Mouse (Mus musculus): Measurements from ENCODE around the gene Fhit. TPM values are rescaled to one million over a fixed set of nuclear protein-coding genes. Genes with fewer than 3 reads are reported as not detected.
"Not testable (repeated sequence)": the region's sequence is repeated elsewhere in the genome, so short reads cannot be mapped to it uniquely, and the experiment has no call there.

Fhit gene
- polyA plus RNA-seq, 1 experiment from 2014 or later: 2.3 TPM

GRCm38 (mm10) chr14:10797595-10797994, 364.2 kb downstream of the Fhit start:
- no peak for ATAC-seq (ENCODE audit: insufficient read depth)
- Histone ChIP-seq H3K36me3 (replicated peaks) (no peaks in the 10 kb centered on the region), H3K4me1 (replicated peaks) (no peaks in the 10 kb centered on the region), H3K4me2 (no peak overlapping the region), H3K9me3 (replicated peaks) (no peaks in the 10 kb centered on the region), H3K9ac (no peak overlapping the region), H3K4me3 (replicated peaks) (no peak overlapping the region), H3K27ac (replicated peaks) (no peak overlapping the region), H3K27me3 (no peaks in the 10 kb centered on the region)
- 34% methylated on average over 1 of the region's 1 CpGs for WGBS (ENCODE audit: insufficient replicate concordance)

- Histone ChIP-seq H3K4me2 (no peak overlapping the region), H3K4me1 (replicated peaks) (no peaks in the 10 kb centered on the region), H3K27ac (replicated peaks) (no peak overlapping the region), H3K27me3 (no peaks in the 10 kb centered on the region), H3K36me3 (replicated peaks) (no peaks in the 10 kb centered on the region), H3K9ac (no peak overlapping the region), H3K4me3 (replicated peaks) (no peak overlapping the region), H3K9me3 (replicated peaks) (no peaks in the 10 kb centered on the region)
- no peak for ATAC-seq (ENCODE audit: insufficient read depth)
- 53% methylated on average over 2 of the region's 2 CpGs for WGBS (ENCODE audit: insufficient replicate concordance)
Observed at GRCm38 (mm10) chr14:10795498-10796075, 366.2 kb downstream of the Fhit start.

- Histone ChIP-seq H3K4me2 (no peak overlapping the region), H3K4me3 (replicated peaks) (no peak overlapping the region), H3K4me1 (replicated peaks) (no peaks in the 10 kb centered on the region), H3K36me3 (replicated peaks) (no peaks in the 10 kb centered on the region), H3K9ac (no peak overlapping the region), H3K27ac (replicated peaks) (no peak overlapping the region), H3K27me3 (no peaks in the 10 kb centered on the region), H3K9me3 (replicated peaks) (no peaks in the 10 kb centered on the region)
- ATAC-seq (ENCODE audit: insufficient read depth): no peak
- WGBS (ENCODE audit: insufficient replicate concordance): 68% methylated on average over 3 of the region's 3 CpGs
Observed at GRCm38 (mm10) chr14:10783929-10784328, 377.9 kb downstream of the Fhit start.

- WGBS (ENCODE audit: insufficient replicate concordance): 27% methylated on average over 2 of the region's 2 CpGs
- H3K4me2 ChIP-seq: no peak overlapping the region
- H3K4me1 ChIP-seq (replicated peaks): no peaks in the 10 kb centered on the region
- no peaks in the 10 kb centered on the region for H3K9me3 ChIP-seq (replicated peaks)
- H3K27ac ChIP-seq (replicated peaks): no peak overlapping the region
- no peaks in the 10 kb centered on the region for H3K27me3 ChIP-seq
- H3K9ac ChIP-seq: no peak overlapping the region
- H3K4me3 ChIP-seq (replicated peaks): no peak overlapping the region
- H3K36me3 ChIP-seq (replicated peaks): no peaks in the 10 kb centered on the region
- ATAC-seq (ENCODE audit: insufficient read depth): no peak
Observed at GRCm38 (mm10) chr14:10778721-10779120, 383.1 kb downstream of the Fhit start.

GRCm38 (mm10) chr14:10754883-10755282, 407.0 kb downstream of the Fhit start:
- not testable (repeated sequence) for H3K4me2 ChIP-seq; H3K9ac ChIP-seq; H3K27ac ChIP-seq (replicated peaks); H3K27me3 ChIP-seq; H3K4me1 ChIP-seq (replicated peaks); ATAC-seq (ENCODE audit: insufficient read depth); H3K9me3 ChIP-seq (replicated peaks); H3K36me3 ChIP-seq (replicated peaks); H3K4me3 ChIP-seq (replicated peaks)
- WGBS (ENCODE audit: insufficient replicate concordance): 58% methylated on average over 1 of the region's 1 CpGs

GRCm38 (mm10) chr14:10738076-10738475, 423.8 kb downstream of the Fhit start:
- H3K27me3 ChIP-seq: no peaks in the 10 kb centered on the region
- no peak overlapping the region for H3K27ac ChIP-seq (replicated peaks)
- H3K4me1 ChIP-seq (replicated peaks): no peaks in the 10 kb centered on the region
- H3K9me3 ChIP-seq (replicated peaks): no peaks in the 10 kb centered on the region
- no peak overlapping the region for H3K4me2 ChIP-seq
- no peak overlapping the region for H3K4me3 ChIP-seq (replicated peaks)
- no peaks in the 10 kb centered on the region for H3K36me3 ChIP-seq (replicated peaks)
- WGBS (ENCODE audit: insufficient replicate concordance): 54% methylated on average over 2 of the region's 2 CpGs
- H3K9ac ChIP-seq: no peak overlapping the region
- no peak for ATAC-seq (ENCODE audit: insufficient read depth)

- Histone ChIP-seq H3K27me3 (no peaks in the 10 kb centered on the region), H3K36me3 (replicated peaks) (no peaks in the 10 kb centered on the region), H3K9ac (no peak overlapping the region), H3K4me1 (replicated peaks) (no peaks in the 10 kb centered on the region), H3K4me2 (no peak overlapping the region), H3K27ac (replicated peaks) (no peak overlapping the region), H3K9me3 (replicated peaks) (no peaks in the 10 kb centered on the region), H3K4me3 (replicated peaks) (no peak overlapping the region)
- ATAC-seq (ENCODE audit: insufficient read depth): no peak
Observed at GRCm38 (mm10) chr14:10722525-10722924, 439.3 kb downstream of the Fhit start.

GRCm38 (mm10) chr14:10712916-10713315, 448.9 kb downstream of the Fhit start:
- no peak for ATAC-seq (ENCODE audit: insufficient read depth)
- Histone ChIP-seq H3K4me3 (replicated peaks) (no peak overlapping the region), H3K36me3 (replicated peaks) (no peaks in the 10 kb centered on the region), H3K9ac (no peak overlapping the region), H3K4me2 (no peak overlapping the region), H3K27ac (replicated peaks) (no peak overlapping the region), H3K4me1 (replicated peaks) (no peaks in the 10 kb centered on the region), H3K27me3 (no peaks in the 10 kb centered on the region), H3K9me3 (replicated peaks) (no peaks in the 10 kb centered on the region)
- 55% methylated on average over 3 of the region's 3 CpGs for WGBS (ENCODE audit: insufficient replicate concordance)

GRCm38 (mm10) chr14:10712522-10712881, 449.3 kb downstream of the Fhit start:
- 73% methylated on average over 7 of the region's 7 CpGs for WGBS (ENCODE audit: insufficient replicate concordance)
- H3K36me3 ChIP-seq (replicated peaks): no peaks in the 10 kb centered on the region
- no peak overlapping the region for H3K27ac ChIP-seq (replicated peaks)
- no peak overlapping the region for H3K9ac ChIP-seq
- no peaks in the 10 kb centered on the region for H3K9me3 ChIP-seq (replicated peaks)
- no peaks in the 10 kb centered on the region for H3K27me3 ChIP-seq
- no peaks in the 10 kb centered on the region for H3K4me1 ChIP-seq (replicated peaks)
- H3K4me2 ChIP-seq: no peak overlapping the region
- H3K4me3 ChIP-seq (replicated peaks): no peak overlapping the region
- no peak for ATAC-seq (ENCODE audit: insufficient read depth)

- no peaks in the 10 kb centered on the region for H3K27me3 ChIP-seq
- no peak overlapping the region for H3K27ac ChIP-seq (replicated peaks)
- H3K9me3 ChIP-seq (replicated peaks): no peaks in the 10 kb centered on the region
- H3K9ac ChIP-seq: no peak overlapping the region
- no peak for ATAC-seq (ENCODE audit: insufficient read depth)
- no peaks in the 10 kb centered on the region for H3K4me1 ChIP-seq (replicated peaks)
- H3K4me3 ChIP-seq (replicated peaks): no peak overlapping the region
- no peak overlapping the region for H3K4me2 ChIP-seq
- WGBS (ENCODE audit: insufficient replicate concordance): 59% methylated on average over 5 of the region's 5 CpGs
- no peaks in the 10 kb centered on the region for H3K36me3 ChIP-seq (replicated peaks)
Observed at GRCm38 (mm10) chr14:10711841-10712521, 449.9 kb downstream of the Fhit start.

- H3K4me2 ChIP-seq: no peak overlapping the region
- 74% methylated on average over 12 of the region's 12 CpGs for WGBS (ENCODE audit: insufficient replicate concordance)
- H3K9me3 ChIP-seq (replicated peaks): no peaks in the 10 kb centered on the region
- H3K4me1 ChIP-seq (replicated peaks): no peaks in the 10 kb centered on the region
- no peak overlapping the region for H3K4me3 ChIP-seq (replicated peaks)
- H3K9ac ChIP-seq: no peak overlapping the region
- no peak overlapping the region for H3K27ac ChIP-seq (replicated peaks)
- H3K36me3 ChIP-seq (replicated peaks): no peaks in the 10 kb centered on the region
- no peaks in the 10 kb centered on the region for H3K27me3 ChIP-seq
- ATAC-seq (ENCODE audit: insufficient read depth): no peak
Observed at GRCm38 (mm10) chr14:10710796-10711311, 451.0 kb downstream of the Fhit start.

- H3K4me1 ChIP-seq (replicated peaks): no peaks in the 10 kb centered on the region
- H3K27me3 ChIP-seq: no peaks in the 10 kb centered on the region
- H3K4me2 ChIP-seq: no peak overlapping the region
- WGBS (ENCODE audit: insufficient replicate concordance): 18% methylated on average over 2 of the region's 2 CpGs
- H3K36me3 ChIP-seq (replicated peaks): no peaks in the 10 kb centered on the region
- no peak overlapping the region for H3K4me3 ChIP-seq (replicated peaks)
- no peak for ATAC-seq (ENCODE audit: insufficient read depth)
- H3K9ac ChIP-seq: no peak overlapping the region
- no peaks in the 10 kb centered on the region for H3K9me3 ChIP-seq (replicated peaks)
- no peak overlapping the region for H3K27ac ChIP-seq (replicated peaks)
Observed at GRCm38 (mm10) chr14:10701707-10702106, 460.1 kb downstream of the Fhit start.
